Mouse (Mus musculus) gastrocnemius, postnatal 4 days (tissue): ENCODE results near the gene Mamdc2. TPM values are rescaled to one million over a fixed set of nuclear protein-coding genes. Genes with fewer than 3 reads are reported as not detected.
A peak's percentile ranks its signal among the peaks of the same experiment; 100 is the strongest.
"Not testable (repeated sequence)": the region's sequence is repeated elsewhere in the genome, so short reads cannot be mapped to it uniquely, and the experiment has no call there.

Source experiments
- DNase-seq, 2 experiments: peaks; one replicate each; pipeline ENCODE4 v3.0.0; 2021 to 2022; ENCODE audit warnings: low spot score in 2 of 2, mixed read lengths in 2 of 2
- long read RNA-seq, 2 experiments: library from polyadenylated mRNA; stranded (forward); transcript quantifications; one replicate each; pipeline ENCODE4 v2.0.0; 2021
- total RNA-seq, 2 experiments: library from RNA; stranded (reverse); gene quantifications; 2 replicates each; pipeline ENCODE4 v1.2.3; 2021

Gene Mamdc2
- total RNA-seq: 1 to 10 TPM; 2.9 to 3.3 TPM
- long read RNA-seq, experiment 1, partial matches to known transcripts: 1 of 6 reads
- long read RNA-seq, experiment 1, other reads (novel, unspliced or antisense): 2 of 6 reads
- long read RNA-seq, experiment 2, partial matches to known transcripts: 1 of 3 reads
- long read RNA-seq, experiment 2, other reads (novel, unspliced or antisense): 1 of 3 reads

DNA sequence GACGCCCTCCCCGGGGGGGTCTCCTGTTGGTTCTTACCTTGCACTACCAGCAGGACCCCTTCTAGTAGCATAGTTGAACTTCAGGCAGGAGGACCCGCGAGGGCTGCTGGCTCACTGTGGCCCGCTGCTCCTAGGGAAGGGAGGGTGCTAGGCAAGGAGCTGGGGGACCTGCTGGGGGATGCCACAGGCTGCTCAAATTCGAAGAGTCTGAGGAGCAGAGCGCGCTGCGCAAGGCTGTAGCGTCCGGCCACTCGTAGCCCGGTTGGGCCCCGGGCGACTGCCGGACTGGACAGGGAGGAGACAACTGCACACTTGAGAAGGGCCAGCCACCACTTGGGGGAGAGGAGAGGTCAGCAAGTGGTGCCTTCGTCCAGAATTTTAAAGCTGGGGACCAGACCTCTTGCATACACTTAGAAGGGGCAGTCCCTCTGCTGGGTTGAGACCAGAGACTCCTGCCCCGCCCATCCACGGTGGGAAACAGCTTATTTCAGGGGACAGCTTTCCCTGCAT, at the start of gene Mamdc2:
Mamdc2 (minus strand) TSS at position 455 of the 510 bp plus-strand sequence.
- DNase-seq: peak in 1 of 2 experiments; percentile 34

DNA sequence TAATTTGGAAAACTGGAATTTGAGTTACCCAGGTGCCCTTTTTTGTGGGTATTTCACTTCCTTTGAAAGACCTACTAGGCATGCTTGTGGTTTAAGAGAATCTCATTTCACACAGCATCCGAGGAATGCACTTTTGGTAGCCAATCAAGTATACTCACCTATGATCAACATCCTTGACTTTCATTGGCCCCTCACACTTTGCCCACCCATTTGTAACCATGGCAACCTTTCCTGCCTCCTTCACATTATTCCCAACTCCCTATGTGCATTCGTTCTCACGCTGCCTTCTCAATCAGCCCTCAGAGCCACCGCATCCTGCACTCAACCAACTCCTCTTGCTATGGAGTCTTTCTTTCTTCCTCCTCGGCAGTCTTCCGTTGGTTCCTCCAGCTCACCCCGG, 49.8 kb upstream of the Mamdc2 start:
- DNase-seq: no peak

DNA sequence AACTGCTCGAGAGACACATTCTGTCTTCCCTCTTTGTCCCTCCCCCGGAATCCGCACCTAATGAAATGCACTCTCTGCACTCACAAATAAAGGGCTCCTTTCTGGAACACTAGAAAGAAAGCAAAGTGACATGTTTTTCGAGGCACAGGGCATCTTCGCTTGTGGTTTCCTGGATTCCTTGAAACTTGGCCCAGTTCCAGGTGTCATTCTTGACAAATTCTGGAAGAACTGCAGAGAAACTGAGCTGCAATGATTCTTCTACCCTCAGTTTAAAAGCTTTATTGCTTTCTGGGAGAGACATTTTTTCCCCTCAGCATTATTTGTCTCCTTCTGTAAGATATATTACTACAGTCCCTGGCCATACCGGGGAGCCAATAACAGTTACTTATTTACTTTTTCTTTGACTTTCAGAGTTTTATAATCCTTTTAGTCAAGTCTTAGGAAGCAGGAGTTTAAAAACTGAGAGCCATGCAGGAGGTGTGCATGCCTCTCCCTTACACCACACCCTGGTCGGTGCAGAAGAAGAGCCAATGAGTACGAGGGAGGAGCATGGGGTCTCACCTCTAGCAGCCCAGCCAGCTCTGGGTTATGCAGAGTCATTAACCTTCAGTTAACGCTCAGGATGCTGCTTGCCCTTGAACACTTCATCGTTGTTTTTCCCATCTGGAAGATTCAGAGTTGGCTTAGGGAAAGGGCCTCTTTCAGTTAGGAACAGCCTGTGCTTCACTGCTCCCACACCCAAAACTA, 49.1 kb upstream of the Mamdc2 start:
- DNase-seq: no peak

DNA sequence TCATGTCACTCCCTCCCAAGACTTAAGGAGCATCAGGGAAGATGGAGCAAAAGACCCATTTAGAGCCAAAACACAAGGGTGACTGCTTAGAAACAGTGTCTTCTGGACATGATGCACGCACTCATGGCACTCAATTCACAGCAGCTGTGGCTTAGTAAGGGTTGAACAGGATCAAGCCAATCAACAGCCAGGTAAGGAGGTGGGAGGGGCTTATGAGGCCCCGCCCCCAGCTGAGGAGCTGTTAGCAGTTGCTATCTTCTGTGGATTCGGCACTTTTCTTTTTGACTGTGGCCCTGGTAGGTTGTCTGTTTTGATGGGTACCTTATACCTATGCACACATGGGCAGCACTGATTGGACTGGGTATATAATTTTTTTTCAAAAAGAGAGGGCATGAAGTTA, 48.3 kb upstream of the Mamdc2 start:
- DNase-seq: no peak

DNA sequence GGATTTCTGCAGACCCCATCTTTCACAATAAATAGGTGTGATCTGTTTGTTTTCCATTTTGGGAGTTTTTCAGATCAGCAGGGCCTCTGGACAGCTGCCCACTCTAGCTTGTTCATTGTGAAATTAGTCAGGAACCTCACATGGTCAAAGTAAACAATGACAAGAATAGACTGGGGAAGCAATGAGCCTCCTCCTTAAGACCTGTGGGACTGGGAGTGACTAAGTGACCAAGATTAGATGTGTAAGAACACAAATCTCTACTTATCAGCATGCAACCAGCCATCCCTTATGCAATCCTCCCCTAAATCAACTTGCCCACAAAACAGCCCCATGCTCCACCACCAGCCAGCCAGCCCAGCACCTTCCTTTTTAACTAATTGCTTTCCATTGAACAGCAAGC, 44.4 kb upstream of the Mamdc2 start:
- DNase-seq: no peak

DNA sequence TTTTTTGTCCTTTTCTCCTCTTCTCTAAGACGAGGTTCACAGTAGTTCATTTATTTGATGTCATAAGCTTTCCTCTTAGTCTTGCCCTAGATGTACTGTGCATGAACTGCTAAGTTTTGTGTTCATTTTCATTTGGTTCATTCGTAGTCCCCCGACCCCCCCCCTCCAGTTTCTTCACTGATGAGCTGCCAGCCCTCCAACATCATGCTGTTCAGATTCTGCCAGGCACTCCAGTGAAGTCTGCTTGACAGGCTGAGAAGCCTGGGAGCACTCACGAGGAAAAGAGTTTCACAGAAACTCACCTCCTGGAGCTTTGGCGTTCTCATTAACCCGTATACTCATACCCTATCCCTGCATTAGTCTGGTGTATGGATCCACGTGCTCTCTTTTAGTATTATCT, 42.5 kb upstream of the Mamdc2 start:
- not testable (repeated sequence) for DNase-seq

DNA sequence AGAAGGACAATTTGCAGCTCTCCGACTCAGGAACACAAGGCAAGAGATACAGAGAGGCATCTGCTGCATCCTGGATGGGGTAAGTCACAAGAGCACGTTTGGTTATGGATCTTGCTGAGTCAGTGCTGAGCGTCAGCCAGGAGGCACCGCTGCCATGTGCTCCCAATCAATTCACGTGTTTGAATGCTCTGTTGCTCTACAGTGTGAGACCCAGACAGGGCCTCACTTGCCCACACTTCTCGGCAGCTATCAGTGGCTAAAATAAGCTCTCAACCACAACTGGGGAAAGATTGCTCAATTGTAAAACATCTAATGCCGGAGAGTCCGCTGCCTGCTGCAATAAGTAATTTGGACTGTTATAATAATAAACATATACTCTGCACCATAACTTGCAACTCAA, 41.5 kb upstream of the Mamdc2 start:
- no peak for DNase-seq

DNA sequence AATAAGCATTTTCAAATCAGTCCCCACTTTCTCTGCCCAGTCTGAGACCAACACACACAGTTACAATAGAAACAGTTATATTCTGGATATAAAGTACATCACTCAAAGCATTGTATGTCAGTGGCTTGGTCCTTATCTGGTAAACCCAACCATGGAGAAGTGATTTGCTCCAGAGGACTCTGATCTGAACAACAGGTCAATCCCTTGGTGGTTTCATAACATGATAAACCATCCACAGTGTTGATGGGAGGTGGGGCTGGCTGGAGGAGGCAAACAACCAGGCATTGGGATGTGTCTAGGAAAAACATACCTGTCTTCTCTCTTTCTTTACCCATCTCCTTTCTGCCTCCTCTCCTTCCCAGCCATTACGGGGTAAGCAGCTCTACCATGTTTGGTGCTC, 39.2 kb upstream of the Mamdc2 start:
- no peak for DNase-seq

DNA sequence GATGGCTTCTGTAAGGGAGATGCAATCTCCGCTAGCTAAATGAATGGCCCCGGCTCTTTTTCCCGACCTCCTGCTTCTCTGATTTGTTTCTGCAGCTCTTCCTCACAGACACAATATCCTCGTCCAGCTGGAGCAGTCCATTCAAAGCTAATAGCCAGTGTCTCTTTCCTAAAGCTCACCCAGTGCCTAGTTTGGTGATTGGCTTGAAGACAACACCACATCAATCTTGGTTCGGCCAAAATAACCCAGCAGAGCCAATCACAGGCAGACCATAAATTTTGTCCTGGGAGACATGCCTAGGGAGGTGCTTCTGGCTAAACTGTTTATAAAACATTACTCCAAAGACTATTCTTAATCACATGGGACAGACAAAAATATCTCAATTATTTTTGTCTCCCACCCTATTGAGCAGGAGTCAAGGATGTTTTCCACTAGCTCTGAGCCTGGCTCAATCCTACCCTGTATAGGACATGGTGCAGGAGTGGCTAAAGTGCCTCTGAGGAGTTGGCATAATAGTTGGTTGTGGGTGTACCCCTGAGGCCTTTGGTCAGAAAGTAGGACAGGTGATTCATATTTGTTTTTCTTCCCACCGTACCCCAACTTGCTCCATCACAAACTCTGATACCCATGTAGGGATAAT, 38.5 kb upstream of the Mamdc2 start:
- no peak for DNase-seq

DNA sequence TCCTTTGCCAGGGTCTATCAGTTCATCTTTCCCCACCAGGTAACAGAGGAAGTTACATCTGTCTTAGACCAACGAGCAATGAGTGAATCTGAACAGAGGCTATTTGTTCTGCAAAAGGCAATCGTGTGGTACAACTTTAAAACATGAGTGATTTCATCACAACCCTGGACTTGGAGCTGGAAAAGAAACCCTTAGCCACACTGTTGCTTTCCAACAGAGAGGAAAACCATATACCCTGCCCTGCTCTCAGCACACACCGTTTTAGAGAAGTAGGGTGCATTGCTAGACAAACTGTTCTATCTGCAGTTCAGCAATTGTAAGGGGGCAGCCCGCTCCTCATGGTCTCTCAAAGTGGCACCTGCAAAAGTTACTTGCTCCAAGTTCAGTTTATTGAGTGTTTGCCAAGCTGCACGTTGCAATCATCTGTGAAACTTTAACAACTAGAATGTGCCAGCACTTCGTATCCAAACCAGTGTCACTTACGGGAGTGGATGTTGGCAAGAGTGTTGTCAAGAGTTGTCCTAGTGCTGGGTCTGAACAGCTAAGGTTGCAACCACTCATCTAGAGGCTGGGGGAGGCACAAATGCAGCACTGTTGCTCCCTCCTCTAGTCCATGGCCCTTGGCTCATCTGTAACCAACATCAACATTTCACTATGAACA, 37.8 kb upstream of the Mamdc2 start:
- DNase-seq: no peak

DNA sequence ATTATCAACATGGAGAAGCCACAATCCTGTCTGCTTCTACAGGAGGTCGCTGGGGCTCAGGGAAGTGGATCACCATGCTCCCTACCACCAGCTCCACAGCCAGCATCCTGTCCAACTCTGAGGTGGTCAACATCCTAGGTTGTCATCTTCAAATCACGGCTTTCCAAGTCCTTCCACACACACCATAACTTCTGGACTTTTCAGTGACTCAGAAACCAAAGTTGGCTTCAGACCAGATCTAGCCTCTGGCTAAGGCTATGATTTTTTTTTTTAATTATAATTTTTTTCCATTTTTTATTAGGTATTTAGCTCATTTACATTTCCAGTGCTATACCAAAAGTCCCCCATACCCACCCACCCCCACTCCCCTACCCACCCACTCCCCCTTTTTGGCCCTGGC, 34.3 kb upstream of the Mamdc2 start:
- not testable (repeated sequence) for DNase-seq

DNA sequence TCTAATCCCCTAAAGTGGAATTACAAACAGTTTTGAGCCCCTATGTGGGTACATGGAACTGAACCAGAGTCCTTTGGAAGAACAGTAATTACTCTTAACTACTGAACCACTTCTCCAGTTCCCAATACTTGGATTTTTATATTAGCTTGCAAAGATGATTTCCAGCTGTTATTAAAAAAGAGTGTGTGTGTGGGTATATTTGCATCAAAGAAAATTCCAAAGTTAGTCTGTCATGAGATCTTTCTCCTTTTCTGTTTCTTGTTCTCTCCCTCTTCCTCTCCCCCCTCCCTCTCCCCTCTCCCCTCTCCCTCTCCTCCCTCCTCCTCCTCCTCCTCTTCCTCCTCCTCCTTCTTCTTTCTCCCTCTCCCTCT, 31.3 kb upstream of the Mamdc2 start:
- DNase-seq: no peak

DNA sequence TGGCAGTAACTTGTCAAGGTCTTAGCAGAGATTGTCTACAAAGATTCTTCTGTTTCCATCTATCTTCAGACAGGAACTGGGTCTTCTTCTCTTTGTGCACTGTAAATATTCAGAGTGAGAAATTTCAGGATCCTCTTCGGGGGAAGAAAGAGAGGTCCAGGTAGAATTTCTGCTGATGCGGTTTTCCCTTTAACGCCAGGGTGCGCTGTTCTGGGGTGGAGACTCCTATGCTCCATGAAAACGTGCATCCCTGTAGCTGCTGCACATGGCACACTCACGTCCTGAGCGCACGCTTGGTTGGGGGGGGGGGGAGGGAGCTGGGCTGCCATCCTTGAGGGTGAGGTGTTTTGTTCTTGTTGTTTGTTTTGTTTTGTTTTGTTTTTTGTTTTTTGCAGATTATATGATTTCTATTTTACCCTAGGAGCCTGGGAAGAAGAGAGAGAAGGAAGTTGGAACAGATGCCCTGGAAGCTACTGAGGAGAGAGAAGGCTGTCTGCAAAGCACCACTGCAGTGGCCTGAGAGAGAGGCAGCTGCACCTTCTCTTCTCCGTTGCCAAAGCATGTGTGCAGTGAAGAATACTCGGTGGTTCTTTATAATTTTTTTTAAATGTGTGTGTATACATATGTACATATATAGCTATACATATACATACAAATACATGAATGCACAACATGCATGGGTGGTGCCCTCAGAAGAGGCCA, 30.8 kb upstream of the Mamdc2 start:
- peak in 1 of 2 experiments; percentile 44 for DNase-seq

DNA sequence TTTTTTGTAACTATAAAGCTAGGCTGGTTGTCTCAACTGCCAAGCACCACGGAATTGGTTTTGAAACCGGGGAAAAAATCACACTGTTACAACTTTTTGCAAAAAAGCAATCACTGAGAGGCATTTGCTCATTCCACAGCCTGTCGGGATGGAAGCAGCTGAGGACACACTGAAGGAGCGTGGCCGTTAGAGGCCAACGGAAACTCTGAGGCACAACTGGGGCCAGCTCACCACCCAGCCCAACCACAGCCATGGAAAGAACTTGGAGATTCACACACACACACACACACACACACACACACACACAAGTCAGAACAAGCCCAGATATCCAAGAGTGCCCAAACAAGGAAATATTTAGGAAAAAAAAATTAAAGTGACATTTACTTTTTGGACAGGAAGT, 29.6 kb upstream of the Mamdc2 start:
- DNase-seq: peak; percentile 32 to 47

DNA sequence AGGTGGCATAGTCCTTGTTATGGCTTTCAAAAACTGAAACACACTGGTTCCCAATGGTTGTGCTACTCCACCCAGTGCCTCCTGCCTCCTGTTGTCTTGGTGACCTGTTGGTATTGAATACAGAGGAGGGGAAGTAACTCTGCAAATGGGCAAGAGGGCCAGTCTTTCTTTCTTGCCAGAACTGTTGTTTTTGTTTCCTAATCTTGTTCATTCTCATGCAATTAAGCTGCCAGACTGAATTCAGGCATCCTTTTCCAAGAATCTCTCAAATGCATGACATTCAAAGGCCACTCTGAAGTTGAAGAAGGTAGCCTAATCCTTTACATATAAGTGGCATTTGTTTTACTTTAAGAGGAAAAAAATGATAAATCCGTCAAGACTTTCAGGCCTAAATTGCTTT, 19.6 kb upstream of the Mamdc2 start:
- DNase-seq: no peak

DNA sequence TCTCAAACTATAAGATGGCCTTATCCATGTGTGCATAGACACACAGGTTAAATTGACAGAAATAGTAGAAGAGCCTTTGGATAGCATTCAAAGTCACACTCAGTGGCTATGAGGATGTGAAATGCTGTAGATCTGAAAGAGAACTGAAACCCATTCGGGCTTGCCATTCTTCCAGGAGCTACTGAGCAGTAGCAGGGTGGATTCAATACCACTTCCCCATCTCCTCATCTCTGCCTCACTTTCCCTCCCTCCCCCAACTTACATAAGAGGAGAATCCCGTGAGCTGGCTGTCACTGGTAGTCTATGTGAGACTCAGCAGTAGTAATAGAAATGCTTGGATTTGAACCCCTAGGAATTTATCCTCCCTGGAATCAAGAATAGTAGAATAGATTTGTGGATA, 18.8 kb upstream of the Mamdc2 start:
- DNase-seq: no peak

DNA sequence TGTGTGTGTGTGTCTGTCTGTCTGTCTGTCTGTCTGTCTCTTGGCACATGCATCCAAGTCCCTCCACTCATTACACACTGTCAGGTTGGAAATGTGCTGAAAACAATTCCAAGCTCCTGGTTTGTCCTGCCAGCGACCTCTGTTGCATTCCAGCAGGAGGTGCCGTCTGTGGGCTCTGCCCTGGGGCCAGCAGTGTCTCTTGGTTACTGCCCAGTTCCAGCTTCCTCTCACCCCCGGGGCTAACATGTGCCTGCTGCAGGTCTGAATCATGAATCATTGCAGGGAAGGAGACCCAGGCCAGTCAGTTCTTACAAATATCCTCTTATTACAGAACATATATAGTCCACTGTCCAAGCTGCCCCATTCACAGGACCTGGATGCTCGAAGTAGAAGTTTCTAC, 9.2 kb upstream of the Mamdc2 start:
- no peak for DNase-seq

DNA sequence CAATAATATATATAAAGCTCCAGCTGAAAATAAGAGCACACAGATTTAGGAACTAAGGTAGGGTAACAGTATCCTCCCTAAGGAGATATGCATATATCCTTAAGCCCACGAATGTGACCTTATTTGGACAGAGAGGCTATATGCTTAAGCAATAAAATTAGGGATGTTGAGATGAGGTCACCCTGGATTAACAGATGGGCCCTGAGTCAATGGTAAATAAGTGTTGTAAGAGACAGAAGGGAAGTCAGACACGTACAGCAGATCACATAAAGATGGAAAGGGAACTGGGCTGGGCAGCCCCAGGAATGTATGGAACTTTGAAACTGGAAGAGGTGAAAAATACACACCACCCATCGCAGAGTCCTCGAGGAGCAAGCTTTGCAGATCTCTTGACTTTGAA, 3.1 kb upstream of the Mamdc2 start:
- DNase-seq: no peak

DNA sequence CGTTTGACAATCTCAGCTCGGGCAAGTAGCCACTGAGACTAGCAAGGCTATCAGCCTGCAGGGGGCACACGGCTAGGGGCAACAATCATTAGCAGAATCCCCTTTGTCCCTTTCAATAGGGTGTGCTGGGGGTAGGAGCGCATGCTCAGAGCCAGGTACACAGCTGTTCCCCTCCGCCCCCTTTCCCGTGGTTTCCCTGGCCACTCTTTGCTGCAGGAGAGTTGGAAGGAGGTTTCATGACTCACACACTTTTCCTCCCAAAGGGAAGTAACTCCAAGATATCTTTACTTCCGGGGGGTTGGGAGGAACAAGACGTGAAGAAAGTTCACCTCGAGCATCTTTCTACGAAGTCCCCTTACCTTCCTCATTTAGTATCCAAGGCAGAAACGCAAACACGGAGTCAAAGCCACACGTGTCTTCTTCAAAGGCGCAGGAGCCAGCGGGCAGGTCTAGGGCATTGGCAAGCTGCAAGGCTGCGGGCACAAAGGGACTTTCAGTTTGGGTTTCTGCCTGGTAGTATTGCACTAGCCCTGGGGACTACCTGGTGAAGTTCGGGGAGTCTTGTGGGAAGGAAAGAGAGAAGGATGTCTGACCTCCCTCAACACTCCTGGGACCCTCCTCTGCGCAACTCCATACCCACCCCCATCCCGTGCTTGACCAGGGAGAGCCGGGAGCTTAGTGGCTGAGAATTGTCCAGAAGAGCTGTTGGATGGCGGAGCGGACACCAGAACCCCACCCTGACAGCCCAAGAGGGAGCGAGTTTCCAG, 838 bp downstream of the Mamdc2 start:
- peak in 1 of 2 experiments; percentile 24 for DNase-seq
